Mouse (Mus musculus): Measurements from ENCODE around the gene Rgs9.

DNA sequence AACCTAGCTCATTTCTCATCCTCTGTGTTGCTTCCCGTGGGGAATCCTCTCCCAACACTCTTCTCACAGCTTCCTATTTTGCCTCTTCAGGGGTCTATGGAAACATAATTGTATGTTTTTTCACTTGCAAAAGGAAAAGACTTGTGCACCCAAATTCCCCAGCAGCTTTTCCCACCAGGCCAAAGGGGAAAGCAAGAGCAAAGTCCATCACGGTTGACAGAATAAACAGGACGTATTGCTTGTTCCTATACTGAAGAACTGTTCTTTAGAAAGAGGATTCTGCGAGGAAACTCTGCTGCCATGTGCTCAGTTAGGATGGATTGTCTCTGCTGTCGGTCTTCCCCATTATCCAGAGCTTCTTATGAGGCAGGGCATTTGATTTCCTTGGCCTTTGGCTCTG, 42.6 kb upstream of the Rgs9 start:
- TF ChIP-seq CTCF (IDR thresholded peaks at IDR 0.05; ENCODE audit: extremely low read depth, insufficient read depth, insufficient read length, insufficient replicate concordance) (no peak), POLR2A (IDR thresholded peaks at IDR 0.05; ENCODE audit: low read depth, low read length) (no peak)

Data from spleen, adult 2 months (tissue).